Mouse (Mus musculus) small intestine, adult 2 months (tissue): ENCODE data around the gene Etnk1. TPM values are rescaled to one million over a fixed set of nuclear protein-coding genes. Genes with fewer than 3 reads are reported as not detected.
"Not testable (repeated sequence)": the region's sequence is repeated elsewhere in the genome, so short reads cannot be mapped to it uniquely, and the experiment has no call there.

Experiments
- H3K27ac ChIP-seq: fragments of 200-500 bp; 2 replicates; pipeline ENCODE4 v1.5.1; 2012; ENCODE audit warnings: low read depth, low read length, control low read depth, inconsistent platforms; ENCODE audit not compliant: insufficient read depth
- H3K27me3 ChIP-seq: fragments of 200-500 bp; 2 replicates; pipeline ENCODE4 v1.6.1; 2012; ENCODE audit warnings: mild to moderate bottlenecking, moderate library complexity, low read length, inconsistent platforms; ENCODE audit not compliant: control insufficient read depth, insufficient read depth
- H3K36me3 ChIP-seq: fragments of 200-500 bp; 2 replicates; pipeline ENCODE4 v1.6.1; 2012; ENCODE audit warnings: mild to moderate bottlenecking, low read length, control low read depth, inconsistent platforms; ENCODE audit not compliant: control insufficient read depth, insufficient read depth
- H3K4me1 ChIP-seq: fragments of 200-500 bp; 2 replicates; pipeline ENCODE4 v1.6.1; 2012; ENCODE audit warnings: low read length, inconsistent platforms, mixed read lengths; ENCODE audit not compliant: control insufficient read depth, insufficient read depth, insufficient read length
- H3K4me3 ChIP-seq: fragments of 200-500 bp; 2 replicates; pipeline ENCODE4 v1.5.1; 2012; ENCODE audit warnings: low read depth, mild to moderate bottlenecking, control low read depth, inconsistent platforms, low read length, moderate library complexity
- CTCF ChIP-seq: fragments of 200-500 bp; IDR thresholded peaks from 2 replicates; pipeline ENCODE4 v1.5.1; 2012; ENCODE audit warnings: low read depth, mild to moderate bottlenecking, control low read depth, inconsistent platforms, low read length, moderate library complexity, mixed read lengths; ENCODE audit not compliant: insufficient replicate concordance, insufficient read length; ENCODE audit errors: extremely low read depth
- POLR2A ChIP-seq: fragments of 200-500 bp; IDR thresholded peaks from 2 replicates; pipeline ENCODE4 v1.6.1; 2012; ENCODE audit warnings: low read depth, mild to moderate bottlenecking, control low read depth, inconsistent platforms, low read length, moderate library complexity
- WGBS: fragments of 180-500 bp; shearing (Covaris S2); methylation state at CpG from one replicate; pipeline ENCODE4 v1.1.7; 2018; 5-methylcytosine and 5-hydroxymethylcytosine counted together
- polyA plus RNA-seq: library from polyadenylated mRNA; depleted of rRNA; stranded (reverse); fragments of >200 nt; gene quantifications from 2 replicates; pipeline ENCODE4 v1.2.3, GENCODE M21; 2012

Etnk1 gene
- polyA plus RNA-seq, 1 experiment: 77.7 TPM

DNA sequence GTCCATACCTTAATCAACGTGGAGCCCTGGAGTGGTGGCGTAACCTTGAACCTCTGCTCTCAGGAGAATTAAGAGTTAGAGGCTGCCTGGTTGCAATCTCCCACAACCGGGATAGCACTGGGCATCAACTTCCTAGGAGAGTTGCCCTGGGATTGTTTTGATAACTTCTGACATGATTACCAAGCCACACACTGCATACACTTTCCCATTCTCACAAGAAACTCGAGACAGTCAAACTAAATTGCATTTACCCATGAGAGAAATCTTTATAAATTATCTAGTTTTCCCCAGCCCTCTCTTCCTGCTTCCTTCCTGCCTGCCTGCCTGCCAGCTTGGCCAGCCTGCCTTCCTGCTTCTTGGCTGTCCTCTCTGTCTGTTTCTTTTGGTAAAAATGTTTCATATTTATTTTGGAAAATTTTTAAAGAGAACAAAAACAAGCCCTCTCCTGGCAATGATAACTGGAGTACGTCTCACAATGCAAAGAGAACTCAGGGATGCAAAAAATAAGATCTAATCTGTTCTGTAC lies 17.2 kb upstream of the Etnk1 start:
- WGBS: 56% methylated on average over 5 of the region's 5 CpGs
- H3K4me3 ChIP-seq: no peak overlapping the region
- no peaks in the 10 kb centered on the region for H3K36me3 ChIP-seq
- TF ChIP-seq CTCF: no peak
- TF ChIP-seq POLR2A: no peak
- no peak overlapping the region for H3K27ac ChIP-seq
- H3K27me3 ChIP-seq: no peaks in the 10 kb centered on the region
- peaks cover 19% of the 10 kb centered on the region for H3K4me1 ChIP-seq

DNA sequence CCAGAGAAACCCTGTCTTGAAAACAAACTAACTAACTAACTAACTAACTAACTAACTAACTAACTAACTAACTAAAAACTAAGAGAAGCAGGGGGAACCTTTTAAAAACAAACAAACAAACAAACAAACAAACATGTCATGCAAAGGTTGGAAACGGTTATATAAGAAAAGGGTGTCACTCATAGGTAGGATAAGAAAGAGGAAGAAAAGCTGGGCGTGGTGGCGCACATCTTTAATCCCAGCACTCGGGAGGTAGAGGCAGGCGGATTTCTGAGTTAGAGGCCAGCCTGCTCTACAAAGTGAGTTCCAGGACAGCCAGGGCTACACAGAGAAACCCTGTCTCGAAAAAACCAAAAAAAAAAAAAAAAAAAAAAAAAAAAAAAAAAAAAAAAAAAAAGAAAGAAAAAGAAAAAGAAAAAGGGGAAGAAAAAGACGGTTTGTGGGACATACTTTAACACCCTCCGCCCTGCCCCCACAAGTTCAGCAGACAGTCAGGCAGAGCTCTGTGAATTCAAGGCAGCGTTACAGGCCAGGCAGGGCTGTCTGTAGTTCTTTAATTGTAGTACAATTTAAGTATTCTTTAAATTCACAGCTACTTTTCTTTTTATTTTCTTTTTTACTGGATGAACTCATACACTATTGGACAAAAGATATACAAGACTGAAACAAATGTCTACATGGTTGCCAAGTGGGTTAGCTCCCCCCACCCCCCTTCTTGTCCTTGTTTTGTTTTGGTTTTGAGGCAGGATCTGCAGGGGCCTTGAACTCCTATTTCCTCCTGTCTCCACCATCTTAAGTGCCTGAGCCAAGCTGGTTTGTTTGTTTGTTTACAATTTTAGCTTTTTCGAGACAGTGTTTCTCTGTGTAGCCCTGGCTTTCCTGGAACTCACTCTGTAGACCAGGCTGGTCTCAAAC lies 15.7 kb upstream of the Etnk1 start:
- H3K4me3 ChIP-seq, H3K36me3 ChIP-seq, H3K27me3 ChIP-seq: not testable (repeated sequence)
- Histone ChIP-seq H3K27ac (peak overlapping the region; percentile 24; the same call in 1 of the 2 replicates), H3K4me1 (peaks cover 23% of the 10 kb centered on the region)
- 66% methylated on average over 10 of the region's 10 CpGs for WGBS

- no peaks in the 10 kb centered on the region for H3K27me3 ChIP-seq
- H3K27ac ChIP-seq: peak overlapping the region; percentile 62
- 22% methylated on average over 9 of the region's 9 CpGs for WGBS
- H3K4me1 ChIP-seq: peaks cover 23% of the 10 kb centered on the region
- no peak overlapping the region for H3K4me3 ChIP-seq
- no peaks in the 10 kb centered on the region for H3K36me3 ChIP-seq
- no peak for TF ChIP-seq CTCF
- TF ChIP-seq POLR2A: no peak
Measured at GRCm38 (mm10) chr6:143152321-143152827, 14.6 kb upstream of the Etnk1 start.

GRCm38 (mm10) chr6:143153160-143153559 lies 13.9 kb upstream of the Etnk1 start:
- Histone ChIP-seq H3K4me3 (no peak overlapping the region), H3K4me1 (peaks cover 23% of the 10 kb centered on the region), H3K36me3 (no peaks in the 10 kb centered on the region), H3K27me3 (no peaks in the 10 kb centered on the region), H3K27ac (peak overlapping the region; percentile 20; the same call in 1 of the 2 replicates)
- WGBS: 27% methylated on average over 2 of the region's 2 CpGs
- no peak for TF ChIP-seq POLR2A
- no peak for TF ChIP-seq CTCF

- H3K36me3 ChIP-seq: no peaks in the 10 kb centered on the region
- H3K27ac ChIP-seq: peak overlapping the region; percentile 92
- no peak overlapping the region for H3K4me3 ChIP-seq
- TF ChIP-seq CTCF: no peak
- TF ChIP-seq POLR2A: no peak
- WGBS: 36% methylated on average over 10 of the region's 10 CpGs
- peaks cover 23% of the 10 kb centered on the region for H3K4me1 ChIP-seq
- H3K27me3 ChIP-seq: no peaks in the 10 kb centered on the region
Measured at GRCm38 (mm10) chr6:143153751-143154494, 13.1 kb upstream of the Etnk1 start.

- peaks cover 23% of the 10 kb centered on the region for H3K4me1 ChIP-seq
- H3K4me3 ChIP-seq: no peak overlapping the region
- TF ChIP-seq CTCF: no peak
- H3K27ac ChIP-seq: peak overlapping the region; percentile 70
- 36% methylated on average over 13 of the region's 13 CpGs for WGBS
- no peaks in the 10 kb centered on the region for H3K27me3 ChIP-seq
- no peaks in the 10 kb centered on the region for H3K36me3 ChIP-seq
Measured at GRCm38 (mm10) chr6:143154885-143155284, 12.1 kb upstream of the Etnk1 start.

- no peak for TF ChIP-seq POLR2A
- no peak overlapping the region for H3K4me3 ChIP-seq
- 85% methylated on average over 1 of the region's 1 CpGs for WGBS
- H3K4me1 ChIP-seq: peaks cover 25% of the 10 kb centered on the region
- no peak overlapping the region for H3K27ac ChIP-seq
- H3K27me3 ChIP-seq: no peaks in the 10 kb centered on the region
- no peaks in the 10 kb centered on the region for H3K36me3 ChIP-seq
Measured at GRCm38 (mm10) chr6:143155996-143156395, 11.0 kb upstream of the Etnk1 start.
